9 mouse cellular contexts compared by ENCODE assay signal in the genomic region with DNA sequence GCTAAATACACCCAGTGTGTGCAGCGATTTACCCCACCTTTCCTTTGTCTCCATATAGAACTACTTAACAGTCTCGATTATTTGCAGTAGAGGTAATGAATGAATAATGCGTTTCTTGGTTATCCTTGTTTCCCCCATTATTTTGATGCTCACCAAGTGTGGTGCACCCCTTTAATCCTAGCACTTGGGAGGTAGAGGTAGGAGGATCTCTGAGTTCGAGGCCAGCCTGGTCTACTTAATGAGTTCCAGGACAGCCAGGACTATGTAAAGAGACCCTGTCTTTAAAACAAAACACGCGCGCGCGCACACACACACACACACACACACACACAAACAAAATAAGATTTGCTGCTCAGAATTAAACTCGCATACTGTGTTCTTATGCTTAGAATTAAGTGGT. TPM values are rescaled to one million over a fixed set of nuclear protein-coding genes. Genes with fewer than 3 reads are reported as not detected.
A peak's percentile ranks its signal among the peaks of the same experiment; 100 is the strongest.
DNase-seq lines count a peak whose midpoint lies in the region; ATAC-seq lines count a peak whose summit lies in the region.
"Had no signal": no experiment of that assay in that cellular context is flagged by ENCODE, and none has a peak within 500 bp of the region (broad histone marks: within the 10 kb centered on the region; RNA-seq: fewer than 3 reads in every experiment).

No protein-coding gene starts in this region.

- peak; percentile 43 for DNase-seq in 416B (ENCODE audit: low read depth)
- peak; percentile 31 for DNase-seq in embryonic facial prominence, embryonic 11.5 days (ENCODE audit: low spot score)
- DNase-seq in retina, embryonic 14.5 days (ENCODE audit: low spot score), result peak; percentile 40
- no peak for DNase-seq in spleen, adult 12 weeks (ENCODE audit: low spot score)
- DNase-seq in left cerebral cortex, adult 11 months (ENCODE audit: low spot score), result no peak

- H3K9ac ChIP-seq in embryonic facial prominence, embryonic 11.5 days (replicated peaks; ENCODE audit: low read length), result peak overlapping the region; percentile 98
- H3K9ac ChIP-seq in limb, embryonic 12.5 days (replicated peaks), result peak overlapping the region; percentile 96

- 23% methylated on average over 10 of the region's 10 CpGs for WGBS in embryonic facial prominence, embryonic 11.5 days
- 19% methylated on average over 10 of the region's 10 CpGs for WGBS in limb, embryonic 12.5 days

- H3K4me1 ChIP-seq in erythroblast, embryonic 14.5 days (ENCODE audit: control insufficient read depth), result peaks cover 24% of the 10 kb centered on the region
- no peaks in the 10 kb centered on the region; the same call in 1 of the 2 replicates for H3K4me1 ChIP-seq in embryonic facial prominence, embryonic 11.5 days (ENCODE audit: control insufficient read depth, insufficient read depth, low read length)
- peaks cover 7% of the 10 kb centered on the region for H3K4me1 ChIP-seq in limb, embryonic 12.5 days (replicated peaks)

- H3K9me3 ChIP-seq in erythroblast, embryonic 14.5 days (ENCODE audit: control insufficient read depth, low read length), result no peaks in the 10 kb centered on the region
- H3K9me3 ChIP-seq in embryonic facial prominence, embryonic 11.5 days (replicated peaks; ENCODE audit: control insufficient read depth, low read length), result no peaks in the 10 kb centered on the region
- H3K9me3 ChIP-seq in limb, embryonic 12.5 days, result no peaks in the 10 kb centered on the region

- no peak; the same call in 1 of the 2 replicates for ATAC-seq in erythroblast, adult 5-6 weeks (replicated peaks; ENCODE audit: low FRiP score, poor library complexity, severe bottlenecking)
- no peak for ATAC-seq in embryonic facial prominence, embryonic 11.5 days (replicated peaks; ENCODE audit: insufficient number of reproducible peaks, low FRiP score, low TSS enrichment, low read depth)
- ATAC-seq in limb, embryonic 12.5 days (ENCODE audit: insufficient number of reproducible peaks, insufficient read depth, low FRiP score, low TSS enrichment, low read depth), result no peak

- peak overlapping the region; percentile 91 for H3K4me3 ChIP-seq in erythroblast, embryonic 14.5 days (replicated peaks)
- peak overlapping the region; percentile 95 for H3K4me3 ChIP-seq in embryonic facial prominence, embryonic 11.5 days (ENCODE audit: low read depth, low read length)
- peak overlapping the region; percentile 92 for H3K4me3 ChIP-seq in limb, embryonic 12.5 days (replicated peaks)

- H3K36me3 ChIP-seq in erythroblast, embryonic 14.5 days (ENCODE audit: control insufficient read depth), result peaks cover 30% of the 10 kb centered on the region
- H3K36me3 ChIP-seq in embryonic facial prominence, embryonic 11.5 days (replicated peaks; ENCODE audit: control insufficient read depth, insufficient read depth, low read depth, low read length), result no peaks in the 10 kb centered on the region; the same call in 1 of the 2 replicates
- H3K36me3 ChIP-seq in limb, embryonic 12.5 days, result peaks cover 20% of the 10 kb centered on the region

- peak overlapping the region; percentile 56 for H3K4me2 ChIP-seq in embryonic facial prominence, embryonic 11.5 days (ENCODE audit: low read depth, low read length)
- H3K4me2 ChIP-seq in limb, embryonic 12.5 days, result peak overlapping the region; percentile 79

- H3K27ac ChIP-seq in embryonic facial prominence, embryonic 11.5 days (replicated peaks; ENCODE audit: low read depth, low read length), result peak overlapping the region; percentile 94
- peak overlapping the region; percentile 97 for H3K27ac ChIP-seq in limb, embryonic 12.5 days

- H3K27me3 ChIP-seq in erythroblast, embryonic 14.5 days (ENCODE audit: control insufficient read depth), result no peaks in the 10 kb centered on the region
- no peaks in the 10 kb centered on the region for H3K27me3 ChIP-seq in embryonic facial prominence, embryonic 11.5 days (ENCODE audit: control insufficient read depth, insufficient read depth, low read length)
- H3K27me3 ChIP-seq in limb, embryonic 12.5 days, result no peaks in the 10 kb centered on the region
- H3K27me3 ChIP-seq: Patski had no signal

RNA-seq across cellular contexts. Expression of gene Psma3, which starts 1.0 kb away (rescaled TPM):
- polyA plus RNA-seq in erythroblast, embryonic 14.5 days (2012), result 1.9 and 2.3 TPM in 2 replicates
- 105 and 133 TPM in 2 replicates for total RNA-seq in erythroblast, adult 5-6 weeks (2015; ENCODE audit: low replicate concordance)
- 67.8 and 119 TPM in 2 replicates for total RNA-seq in erythroblast, adult 5-6 weeks (2017; ENCODE audit: low replicate concordance)
- 743 and 805 TPM in 2 replicates for polyA plus RNA-seq in embryonic facial prominence, embryonic 11.5 days (2014; fragmentation: Nextera tagmentation; extraction: Ambion mirVana)
- 611 and 672 TPM in 2 replicates for polyA plus RNA-seq in limb, embryonic 12.5 days (2016; fragmentation: Nextera tagmentation; extraction: Ambion mirVana)

RNA-seq across cellular contexts. Expression of gene Actr10, which starts 37.7 kb away (rescaled TPM):
- 0.52 and 0.84 TPM in 2 replicates for polyA plus RNA-seq in erythroblast, embryonic 14.5 days (2012)
- total RNA-seq in erythroblast, adult 5-6 weeks (2015; ENCODE audit: low replicate concordance), result 40.3 and 76.7 TPM in 2 replicates
- total RNA-seq in erythroblast, adult 5-6 weeks (2017; ENCODE audit: low replicate concordance), result 29.5 and 39.3 TPM in 2 replicates
- polyA plus RNA-seq in embryonic facial prominence, embryonic 11.5 days (2014; fragmentation: Nextera tagmentation; extraction: Ambion mirVana), result 282 and 305 TPM in 2 replicates
- 249 and 250 TPM in 2 replicates for polyA plus RNA-seq in limb, embryonic 12.5 days (2016; fragmentation: Nextera tagmentation; extraction: Ambion mirVana)

RNA-seq across cellular contexts. Expression of gene Arid4a, which starts 40.4 kb away (rescaled TPM):
- 0.94 and 1.4 TPM in 2 replicates for polyA plus RNA-seq in erythroblast, embryonic 14.5 days (2012)
- total RNA-seq in erythroblast, adult 5-6 weeks (2015; ENCODE audit: low replicate concordance), result 17.9 and 21.3 TPM in 2 replicates
- 41.5 and 57.6 TPM in 2 replicates for total RNA-seq in erythroblast, adult 5-6 weeks (2017; ENCODE audit: low replicate concordance)
- polyA plus RNA-seq in embryonic facial prominence, embryonic 11.5 days (2014; fragmentation: Nextera tagmentation; extraction: Ambion mirVana), result 30.3 and 33.9 TPM in 2 replicates
- polyA plus RNA-seq in limb, embryonic 12.5 days (2016; fragmentation: Nextera tagmentation; extraction: Ambion mirVana), result 36.3 and 39.3 TPM in 2 replicates

Comparison
In these comparisons a context has a peak if more than half of its experiments do, and no peak if none do; other contexts are left out.
1. DNase-seq: peak in 416B (single experiment), embryonic facial prominence, embryonic 11.5 days (single experiment) and retina, embryonic 14.5 days (single experiment); none in spleen, adult 12 weeks (single experiment) and left cerebral cortex, adult 11 months (single experiment).
2. RNA of gene Psma3, which starts 1.0 kb away (polyA plus RNA-seq): 743 to 805 TPM in embryonic facial prominence, embryonic 11.5 days and 611 to 672 TPM in limb, embryonic 12.5 days; 1.9 to 2.3 TPM in erythroblast, embryonic 14.5 days; every median in the first group is over 100 times any median in the second.
3. RNA of gene Actr10, which starts 37.7 kb away (polyA plus RNA-seq): 282 to 305 TPM in embryonic facial prominence, embryonic 11.5 days and 249 to 250 TPM in limb, embryonic 12.5 days; 0.52 to 0.84 TPM in erythroblast, embryonic 14.5 days; every median in the first group is over 100 times any median in the second.
4. RNA of gene Arid4a, which starts 40.4 kb away (polyA plus RNA-seq): 36.3 to 39.3 TPM in limb, embryonic 12.5 days and 30.3 to 33.9 TPM in embryonic facial prominence, embryonic 11.5 days; 0.94 to 1.4 TPM in erythroblast, embryonic 14.5 days; every median in the first group is over 10 times any median in the second.
5. Peak in every context shown above with its lines, with median percentiles within 50 percentile points of each other: H3K4me3 ChIP-seq.